Mouse (Mus musculus) thymus, postnatal 25 days (tissue): Measurements from ENCODE around the gene Rpgrip1.

Experiments
- DNase-seq: peaks from one replicate; pipeline ENCODE4 v3.0.0; 2022

Rpgrip1 gene

DNA sequence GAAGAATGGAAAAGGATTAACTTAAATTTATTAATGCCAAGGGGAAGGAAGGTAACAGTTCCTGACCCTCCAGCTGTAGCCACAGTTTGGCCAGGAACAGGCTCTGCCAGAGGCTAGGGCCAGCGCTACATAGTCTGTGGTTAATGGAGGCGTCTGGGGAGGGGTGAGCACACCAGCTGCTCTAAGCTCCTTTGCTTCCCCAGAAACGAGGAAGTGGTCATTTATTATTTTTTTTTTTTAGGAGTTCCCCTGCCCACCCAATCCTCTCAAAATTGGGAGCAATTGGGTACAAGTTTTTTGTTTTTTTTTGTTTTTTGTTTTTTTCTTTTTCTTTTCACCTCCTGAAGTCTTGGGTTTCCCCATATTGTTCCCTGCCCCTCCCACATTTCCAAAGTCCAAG, 87.6 kb downstream of the Rpgrip1 start:
- DNase-seq = no peak

DNA sequence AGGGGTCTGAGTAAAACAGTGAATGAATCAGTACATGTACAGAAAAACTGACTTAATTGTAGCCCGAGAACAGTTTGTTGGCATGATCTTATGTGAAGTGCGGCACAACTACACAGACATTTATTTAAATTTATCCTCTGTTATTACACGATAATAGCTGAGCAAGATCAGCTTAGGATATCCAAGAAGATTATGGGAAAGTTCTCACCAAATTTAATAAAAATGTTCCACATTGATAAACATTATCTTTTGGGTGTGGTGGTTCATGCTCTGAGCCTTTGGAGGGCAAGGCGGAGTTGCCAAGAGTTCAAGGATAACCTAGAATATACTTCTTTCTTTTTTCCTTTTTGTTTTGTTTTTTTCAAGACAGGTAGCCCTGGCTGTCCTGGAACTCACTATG, 88.9 kb downstream of the Rpgrip1 start:
- DNase-seq = no peak
